Mouse (Mus musculus) thymus, adult 2 months (tissue): ENCODE results near the gene Gatc. TPM values are rescaled to one million over a fixed set of nuclear protein-coding genes. Genes with fewer than 3 reads are reported as not detected.

Experiments used
- DNase-seq: peaks from one replicate; pipeline ENCODE4 v3.0.0; 2021
- H3K27ac ChIP-seq: fragments of 200-500 bp; 2 replicates; pipeline ENCODE4 v1.5.1; 2012; ENCODE audit warnings: low read length, control low read depth; ENCODE audit not compliant: control insufficient read depth, insufficient read depth
- H3K27me3 ChIP-seq: fragments of 200-500 bp; 2 replicates; pipeline ENCODE4 v1.6.1; 2012; ENCODE audit warnings: mild to moderate bottlenecking, low read length, moderate library complexity, mixed read lengths; ENCODE audit not compliant: control insufficient read depth, insufficient read depth
- H3K36me3 ChIP-seq: fragments of 200-500 bp; 2 replicates; pipeline ENCODE4 v1.6.1; 2012; ENCODE audit warnings: mild to moderate bottlenecking, low read length, moderate library complexity; ENCODE audit not compliant: control insufficient read depth, insufficient read depth
- H3K4me1 ChIP-seq: fragments of 200-500 bp; replicated peaks from 2 replicates; pipeline ENCODE4 v1.6.1; 2012; ENCODE audit warnings: low read length; ENCODE audit not compliant: control insufficient read depth, insufficient read depth
- H3K4me3 ChIP-seq: fragments of 200-500 bp; 2 replicates; pipeline ENCODE4 v1.5.1; 2012; ENCODE audit warnings: mild to moderate bottlenecking, low read length, control low read depth, moderate library complexity; ENCODE audit not compliant: control insufficient read depth, insufficient read depth
- CTCF ChIP-seq: fragments of 200-500 bp; IDR thresholded peaks from 2 replicates; pipeline ENCODE4 v1.5.1; 2012; ENCODE audit warnings: mild to moderate bottlenecking, control low read depth, low read length, moderate library complexity, borderline replicate concordance; ENCODE audit not compliant: control insufficient read depth, poor library complexity, insufficient read depth; ENCODE audit errors: extremely low read depth
- POLR2A ChIP-seq: fragments of 200-500 bp; IDR thresholded peaks from 2 replicates; pipeline ENCODE4 v1.6.1; 2012; ENCODE audit warnings: mild to moderate bottlenecking, low read length, control low read depth, moderate library complexity; ENCODE audit not compliant: control insufficient read depth, poor library complexity, insufficient read depth; ENCODE audit errors: extremely low read depth
- WGBS: fragments of 180-500 bp; shearing (Covaris S2); methylation state at CpG from one replicate; pipeline ENCODE4 v1.1.7; 2018; 5-methylcytosine and 5-hydroxymethylcytosine counted together
- polyA plus RNA-seq: library from polyadenylated mRNA; depleted of rRNA; stranded (reverse); fragments of >200 nt; gene quantifications from 2 replicates; pipeline ENCODE4 v1.2.3, GENCODE M21; 2012

Gene Gatc
- polyA plus RNA-seq, 1 experiment, result 11.3 TPM

DNA sequence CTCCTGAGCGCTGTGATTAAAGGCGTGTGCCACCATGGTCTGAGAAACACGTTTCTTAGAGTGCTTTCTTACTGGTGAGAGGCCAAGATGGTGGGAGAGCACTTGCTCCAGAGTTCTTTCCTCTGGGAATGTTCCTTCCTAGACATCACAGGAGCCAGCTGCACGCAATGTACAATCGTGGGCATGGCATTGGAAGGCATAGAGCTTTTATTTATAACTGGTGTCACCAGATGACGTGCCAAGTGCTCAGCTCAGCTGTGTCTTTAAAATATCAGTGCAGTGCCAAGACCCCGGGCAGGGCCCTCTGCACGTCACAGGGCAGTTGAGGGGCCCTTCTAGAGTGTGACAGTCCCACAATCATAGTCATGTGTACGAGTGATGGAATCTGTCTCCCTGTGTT lies 10.0 kb downstream of the Gatc start:
- Histone ChIP-seq H3K27ac (no peak overlapping the region), H3K4me3 (no peak overlapping the region), H3K4me1 (peaks cover 10% of the 10 kb centered on the region), H3K36me3 (peaks cover 52% of the 10 kb centered on the region), H3K27me3 (no peaks in the 10 kb centered on the region)
- no peak for TF ChIP-seq POLR2A
- TF ChIP-seq CTCF, result no peak
- DNase-seq, result no peak
- WGBS, result 95% methylated on average over 9 of the region's 9 CpGs

DNA sequence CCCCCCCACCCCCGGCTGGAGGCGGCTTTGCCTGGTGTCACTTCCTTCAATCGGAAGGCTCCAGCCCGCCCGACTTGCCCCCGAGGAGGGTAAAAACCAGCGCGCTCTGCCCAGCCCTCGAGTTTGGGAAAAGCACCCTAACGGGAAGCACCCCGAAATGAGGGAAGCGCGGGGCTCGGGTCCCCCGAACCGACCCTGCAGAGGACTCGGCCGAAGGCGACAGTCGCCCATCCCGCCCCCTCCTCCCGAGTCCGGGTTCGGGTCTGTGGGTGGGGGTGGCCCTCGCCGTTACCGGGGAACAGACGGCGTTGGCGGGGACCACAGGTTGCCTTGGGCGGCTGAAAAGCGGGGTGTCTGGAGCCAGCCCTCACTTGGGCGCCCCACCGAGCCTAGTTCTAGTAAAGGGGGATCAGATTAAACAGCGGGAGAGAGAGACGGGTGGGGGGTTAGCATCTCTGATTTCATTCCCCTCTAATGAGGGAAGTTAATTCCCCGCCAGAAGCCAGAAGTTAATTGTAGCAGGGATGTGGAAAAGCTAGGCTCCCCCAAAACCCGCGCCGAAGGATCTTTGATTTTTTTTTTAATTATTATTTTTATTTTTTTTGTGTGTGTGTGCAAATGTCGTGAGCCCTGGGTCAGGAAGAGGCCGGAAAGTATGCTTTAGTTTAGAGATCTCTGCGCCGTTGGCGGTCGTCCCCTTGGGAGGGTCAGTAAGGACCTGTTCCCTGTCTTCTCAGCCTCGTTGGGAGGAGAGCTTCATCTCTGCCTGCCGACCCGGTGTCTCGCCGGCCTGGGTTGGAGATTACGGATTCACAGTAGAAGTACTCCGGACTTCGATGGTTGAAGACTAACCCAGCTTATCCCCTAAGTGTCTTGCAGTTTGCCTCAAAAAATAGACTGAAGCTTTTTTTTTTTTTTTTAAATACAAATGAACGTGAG lies 13.1 kb downstream of the Gatc start:
- Histone ChIP-seq H3K27me3 (no peaks in the 10 kb centered on the region), H3K36me3 (peaks cover 24% of the 10 kb centered on the region), H3K27ac (no peak overlapping the region), H3K4me1 (peaks cover 10% of the 10 kb centered on the region), H3K4me3 (peak overlapping the region; percentile 63)
- no peak for TF ChIP-seq CTCF
- TF ChIP-seq POLR2A, result no peak
- 3% methylated on average over 53 of the region's 55 CpGs for WGBS
- DNase-seq, result peak; percentile 55

DNA sequence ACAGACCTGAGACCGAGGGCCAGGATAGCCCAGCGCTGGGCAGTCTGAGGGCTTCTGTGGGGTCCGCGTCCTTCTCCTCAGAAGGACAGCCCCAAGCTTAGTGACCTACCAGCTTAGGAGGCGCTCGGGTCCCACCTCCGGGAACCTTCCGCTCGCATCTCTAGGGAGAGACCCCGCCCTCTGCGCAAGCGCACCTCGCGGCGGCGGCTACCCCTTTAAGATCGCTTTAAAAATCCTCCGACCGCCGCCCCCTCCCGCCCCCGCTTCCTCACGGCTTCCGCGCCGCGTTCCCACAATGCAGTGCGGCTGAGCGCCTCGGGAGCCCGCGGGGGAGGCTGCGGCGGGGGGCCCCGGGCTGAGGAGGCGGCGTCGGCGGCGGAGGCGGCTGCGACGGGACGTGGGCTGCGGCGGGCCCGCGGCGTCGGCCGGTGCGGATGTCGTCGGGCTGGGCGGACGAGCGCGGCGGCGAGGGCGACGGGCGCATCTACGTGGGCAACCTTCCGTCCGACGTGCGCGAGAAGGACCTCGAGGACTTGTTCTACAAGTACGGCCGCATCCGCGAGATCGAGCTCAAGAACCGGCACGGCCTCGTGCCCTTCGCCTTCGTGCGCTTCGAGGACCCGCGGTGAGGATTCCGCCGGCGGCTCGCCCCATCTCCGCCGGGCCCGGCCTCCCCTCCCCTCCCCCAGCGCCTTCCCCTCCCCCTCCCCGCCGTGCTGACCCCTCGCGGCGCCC lies 13.9 kb downstream of the Gatc start, which contains the start of gene Srsf9:
TSS of gene Srsf9 (plus strand) at position 303 of the 735 bp plus-strand sequence.
- Histone ChIP-seq H3K4me1 (peaks cover 10% of the 10 kb centered on the region), H3K36me3 (peaks cover 15% of the 10 kb centered on the region), H3K27me3 (no peaks in the 10 kb centered on the region), H3K27ac (peak within 1 kb of the TSS; percentile 2; the same call in 1 of the 2 replicates), H3K4me3 (peak within 1 kb of the TSS; percentile 76)
- WGBS, result under 1% methylated on average over 91 of the region's 97 CpGs
- TF ChIP-seq POLR2A, result peak; percentile 82
- TF ChIP-seq CTCF, result no peak; the same call in 1 of the 2 replicates
- peak; percentile 95 for DNase-seq

DNA sequence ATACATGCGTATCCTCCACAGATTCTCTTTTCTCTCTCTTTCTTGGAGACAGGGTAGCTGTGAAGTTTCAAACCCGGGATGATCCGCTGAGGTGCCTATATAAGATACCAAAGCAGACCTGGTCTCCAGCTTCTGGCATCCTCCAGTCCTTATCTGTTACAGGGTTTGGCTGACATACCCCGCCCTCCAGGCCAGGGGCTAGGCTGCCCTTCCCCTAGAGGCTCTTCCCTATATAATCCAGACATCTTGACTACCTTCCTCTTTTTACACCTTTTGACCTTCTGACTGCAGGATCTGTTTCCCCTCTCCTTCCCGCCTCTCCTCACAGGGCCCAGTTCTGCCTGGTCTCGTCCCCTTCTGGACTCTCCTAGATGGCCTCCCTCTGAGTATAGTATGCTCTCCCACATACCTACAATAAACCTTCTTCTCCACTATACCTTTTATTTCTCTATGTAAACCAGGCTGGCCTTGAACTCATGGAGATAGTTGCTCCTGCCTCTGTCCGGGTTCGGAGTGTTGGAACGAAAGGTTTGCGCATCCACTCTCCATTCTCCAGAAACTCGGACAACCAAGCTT lies 14.6 kb downstream of the Gatc start:
- H3K4me3 ChIP-seq, result peak overlapping the region; percentile 76
- H3K27ac ChIP-seq, result peak overlapping the region; percentile 2; the same call in 1 of the 2 replicates
- no peak for TF ChIP-seq POLR2A
- TF ChIP-seq CTCF, result no peak
- peaks cover 9% of the 10 kb centered on the region; the same call in 1 of the 2 replicates for H3K36me3 ChIP-seq
- no peaks in the 10 kb centered on the region for H3K27me3 ChIP-seq
- WGBS, result 27% methylated on average over 11 of the region's 11 CpGs
- DNase-seq, result no peak
- peaks cover 10% of the 10 kb centered on the region for H3K4me1 ChIP-seq

DNA sequence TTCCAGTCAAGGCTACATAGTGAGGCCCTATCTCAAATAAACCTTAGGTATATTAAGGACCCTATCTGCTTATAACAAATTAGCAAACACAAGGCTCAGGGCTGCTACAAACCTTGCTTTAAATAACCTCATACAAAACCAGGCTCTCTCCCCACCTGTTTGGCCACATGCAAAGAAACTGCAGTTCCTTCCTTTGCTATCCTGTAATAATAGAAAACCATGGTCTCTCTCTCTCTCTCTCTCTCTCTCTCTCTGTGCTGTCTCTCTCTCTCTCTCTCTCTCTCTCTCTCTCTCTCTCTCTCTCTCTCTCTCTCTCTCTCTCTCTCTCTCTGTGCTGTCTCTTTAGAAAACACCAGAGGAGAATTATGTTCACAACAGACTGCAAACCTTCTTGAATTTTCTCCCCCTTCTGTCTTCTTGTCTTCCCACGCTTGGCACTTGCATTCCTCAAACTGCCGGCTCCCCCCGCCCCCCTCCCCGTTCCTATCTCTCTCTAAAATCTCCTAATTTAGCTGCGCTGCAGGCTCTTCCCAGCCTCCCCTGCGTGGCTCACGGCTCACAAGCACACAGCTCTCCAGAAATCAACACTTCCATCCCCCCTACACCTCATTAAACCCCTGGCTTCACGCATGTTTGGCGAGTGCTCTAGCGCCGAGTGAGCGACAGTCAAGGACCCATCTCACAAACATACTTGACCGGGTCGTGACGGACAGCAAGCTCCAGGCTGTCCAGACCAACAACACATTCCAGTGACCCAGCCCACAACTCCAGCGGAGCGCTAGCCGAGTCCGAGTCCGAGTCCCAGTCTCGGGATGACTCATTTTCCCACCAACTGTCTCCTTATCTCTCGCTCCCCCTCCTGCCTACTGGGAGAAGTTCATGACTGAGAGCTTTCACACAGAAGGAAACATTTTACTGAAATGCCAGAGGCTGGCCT lies 21.7 kb downstream of the Gatc start:
- peak overlapping the region; percentile 45; the same call in 1 of the 2 replicates for H3K27ac ChIP-seq
- H3K4me1 ChIP-seq, result peaks cover 22% of the 10 kb centered on the region
- TF ChIP-seq POLR2A (no peak), CTCF (0 out of 2 replicates have a peak, but pooled peaks have one; percentile 16)
- 2% methylated on average over 22 of the region's 22 CpGs for whole genome bisulfite sequencing
- no peaks in the 10 kb centered on the region for H3K36me3 ChIP-seq
- H3K4me3 ChIP-seq, result peak overlapping the region; percentile 83
- no peaks in the 10 kb centered on the region for H3K27me3 ChIP-seq
- DNase-seq, result peak; percentile 61
